In the genomic region with DNA sequence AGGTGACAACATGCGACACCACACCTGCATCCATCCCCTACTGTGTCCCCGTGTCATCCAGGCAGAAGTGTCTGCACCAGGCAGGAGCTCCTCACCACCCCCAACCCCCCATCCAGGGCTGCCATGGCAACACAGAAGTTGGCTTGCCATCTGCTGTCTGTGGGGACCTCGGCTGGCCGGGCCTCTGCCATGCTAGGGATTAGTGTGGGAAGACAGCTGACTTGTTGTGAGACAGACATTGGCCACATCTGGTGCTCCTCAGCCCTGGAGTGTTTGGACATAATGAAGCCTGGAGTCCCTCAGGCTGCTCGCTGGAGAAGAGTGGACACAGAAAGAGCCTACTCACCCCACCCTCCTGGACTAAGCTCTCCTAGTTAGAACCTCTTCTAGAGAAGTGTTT, we compare ENCODE assay signal across 8 mouse cellular contexts. TPM values are rescaled to one million over a fixed set of nuclear protein-coding genes. Genes with fewer than 3 reads are reported as not detected.
DNase-seq lines count a peak whose midpoint lies in the region; ATAC-seq and TF ChIP-seq lines count a peak whose summit lies in the region.
"Had no signal": no experiment of that assay in that cellular context is flagged by ENCODE, and none has a peak within 500 bp of the region (broad histone marks: within the 10 kb centered on the region; RNA-seq: fewer than 3 reads in every experiment).

No protein-coding gene starts in this region.

- peaks cover 41% of the 10 kb centered on the region for H3K4me1 ChIP-seq in lung, embryonic 15.5 days
- H3K4me1 ChIP-seq in lung, adult 2 months (ENCODE audit: control insufficient read depth, insufficient read depth, low read length): peaks cover 3% of the 10 kb centered on the region; the same call in 1 of the 2 replicates
- peaks cover 50% of the 10 kb centered on the region for H3K4me1 ChIP-seq in neural tube, embryonic 13.5 days (replicated peaks)

- H3K4me3 ChIP-seq in lung, embryonic 15.5 days: no peak overlapping the region
- H3K4me3 ChIP-seq in lung, adult 2 months (replicated peaks; ENCODE audit: extremely low read depth, low read depth, low read length): no peak overlapping the region
- H3K4me3 ChIP-seq in gastrocnemius, adult 2 months: no peak overlapping the region
- H3K4me3 ChIP-seq in neural tube, embryonic 13.5 days: no peak overlapping the region

- no peaks in the 10 kb centered on the region for H3K9me3 ChIP-seq in lung, embryonic 15.5 days
- H3K9me3 ChIP-seq in neural tube, embryonic 13.5 days: no peaks in the 10 kb centered on the region
- H3K9me3 ChIP-seq: heart, embryonic 13.5 days had no signal

- no peak overlapping the region for H3K4me2 ChIP-seq in lung, embryonic 15.5 days
- H3K4me2 ChIP-seq in neural tube, embryonic 13.5 days: 0 out of 2 replicates have a peak overlapping the region, but pooled peaks have one; percentile 1

- DNase-seq in lung, adult 2 months: no peak
- peak; percentile 67 for DNase-seq in gastrocnemius, adult 2 months
- peak; percentile 56 for DNase-seq in layer of hippocampus, adult 9-11 months
- DNase-seq in ovary, adult 18-20 months (ENCODE audit: low spot score): no peak
- no peak for DNase-seq in spleen, postnatal 36 days (ENCODE audit: low spot score in 2 of 2)

- no peaks in the 10 kb centered on the region for H3K36me3 ChIP-seq in lung, embryonic 15.5 days
- H3K36me3 ChIP-seq in neural tube, embryonic 13.5 days: no peaks in the 10 kb centered on the region
- H3K36me3 ChIP-seq: heart, embryonic 13.5 days had no signal

- no peak overlapping the region for H3K9ac ChIP-seq in lung, embryonic 15.5 days
- H3K9ac ChIP-seq in neural tube, embryonic 13.5 days: no peak overlapping the region

- H3K27me3 ChIP-seq in lung, embryonic 15.5 days: no peaks in the 10 kb centered on the region
- H3K27me3 ChIP-seq in neural tube, embryonic 13.5 days: no peaks in the 10 kb centered on the region

- H3K27ac ChIP-seq in lung, embryonic 15.5 days: no peak overlapping the region
- peak overlapping the region; percentile 24; the same call in 1 of the 2 replicates for H3K27ac ChIP-seq in gastrocnemius, adult 2 months
- H3K27ac ChIP-seq in neural tube, embryonic 13.5 days (replicated peaks): peak overlapping the region; percentile 53
- H3K27ac ChIP-seq: heart, embryonic 13.5 days had no signal

- intact Hi-C loops in gastrocnemius, adult 2 months (cut with DNase I): no loop called here

- WGBS in lung, embryonic 15.5 days: 33% methylated on average over 5 of the region's 5 CpGs
- 60% methylated on average over 5 of the region's 5 CpGs for WGBS in lung, adult 2 months
- whole genome bisulfite sequencing in neural tube, embryonic 13.5 days: 6% methylated on average over 5 of the region's 5 CpGs

- no peak for TF ChIP-seq CTCF in lung, adult 2 months (IDR thresholded peaks at IDR 0.05; ENCODE audit: insufficient read depth, low read length)
- no peak for TF ChIP-seq CTCF in gastrocnemius, adult 2 months (IDR thresholded peaks at IDR 0.05)

- no peak for TF ChIP-seq POLR2A in lung, adult 2 months (IDR thresholded peaks at IDR 0.05; ENCODE audit: borderline replicate concordance, extremely low read depth, low read depth, low read length)

- ATAC-seq in lung, embryonic 15.5 days (ENCODE audit: borderline replicate concordance, extremely low read depth, low FRiP score, low TSS enrichment): peak; percentile 60
- peak; percentile 62; the same call in 1 of the 2 replicates for ATAC-seq in neural tube, embryonic 13.5 days (ENCODE audit: low read depth)

RNA-seq across cellular contexts. Expression of a gene that starts 40.8 kb away (rescaled TPM):
- 2.8 and 2.9 TPM in 2 replicates for polyA plus RNA-seq in lung, embryonic 15.5 days (2015; fragmentation: Nextera tagmentation; extraction: Ambion mirVana)
- polyA plus RNA-seq in lung, adult 2 months (2012; rRNA removed): 21.7 and 26.9 TPM in 2 replicates
- 1 to 10 TPM; 5.8 to 7.0 TPM for total RNA-seq in gastrocnemius, adult 2 months (2021)
- 15.0 and 15.3 TPM in 2 replicates for polyA plus RNA-seq in neural tube, embryonic 13.5 days (2015; fragmentation: Nextera tagmentation; extraction: Ambion mirVana)

Comparison
In these comparisons a context has a peak if more than half of its experiments do, and no peak if none do; other contexts are left out.
1. DNase-seq: peak in gastrocnemius, adult 2 months (single experiment) and layer of hippocampus, adult 9-11 months (single experiment); none in lung, adult 2 months (single experiment), ovary, adult 18-20 months (single experiment) and spleen, postnatal 36 days (0 of 2).